Mouse (Mus musculus) liver, embryonic 15.5 days (tissue): Measurements from ENCODE around the gene Ncor2. TPM values are rescaled to one million over a fixed set of nuclear protein-coding genes. Genes with fewer than 3 reads are reported as not detected.

Source experiments
- ATAC-seq: fragments of 200-750 bp; cut with Nextera tagmentation; 2 replicates; pipeline ENCODE4 v1.8.0; 2017; ENCODE audit warnings: moderate number of reproducible peaks, mild to moderate bottlenecking, moderate library complexity; ENCODE audit not compliant: insufficient read depth
- H3K27ac ChIP-seq: fragments of 300-500 bp; sonication (generic); replicated peaks from 2 replicates; pipeline ENCODE4 v1.5.1; 2015; ENCODE audit warnings: mild to moderate bottlenecking, inconsistent platforms
- H3K27me3 ChIP-seq: fragments of 300-500 bp; sonication (generic); 2 replicates; pipeline ENCODE4 v1.6.1; 2015; ENCODE audit warnings: mild to moderate bottlenecking, inconsistent platforms
- H3K36me3 ChIP-seq: fragments of 300-500 bp; sonication (generic); replicated peaks from 2 replicates; pipeline ENCODE4 v1.6.1; 2015; ENCODE audit warnings: moderate library complexity, mild to moderate bottlenecking, inconsistent platforms
- H3K4me1 ChIP-seq: fragments of 300-500 bp; sonication (generic); replicated peaks from 2 replicates; pipeline ENCODE4 v1.6.1; 2015; ENCODE audit warnings: inconsistent platforms
- H3K4me2 ChIP-seq: fragments of 300-500 bp; sonication (generic); 2 replicates; pipeline ENCODE4 v1.6.1; 2015; ENCODE audit warnings: moderate library complexity, mild to moderate bottlenecking, inconsistent platforms
- H3K4me3 ChIP-seq: fragments of 300-500 bp; sonication (generic); replicated peaks from 2 replicates; pipeline ENCODE4 v1.5.1; 2015; ENCODE audit warnings: mild to moderate bottlenecking, inconsistent platforms
- H3K9ac ChIP-seq: fragments of 300-500 bp; sonication (generic); 2 replicates; pipeline ENCODE4 v1.6.1; 2015; ENCODE audit warnings: moderate library complexity, mild to moderate bottlenecking, inconsistent platforms
- H3K9me3 ChIP-seq: fragments of 300-500 bp; sonication (generic); replicated peaks from 2 replicates; pipeline ENCODE4 v1.6.1; 2016; ENCODE audit warnings: inconsistent platforms
- WGBS: fragments of 180-500 bp; shearing (Covaris S2); methylation state at CpG from one replicate; pipeline ENCODE4 v1.1.7; 2015; ENCODE audit warnings: mixed read lengths; ENCODE audit not compliant: insufficient replicate concordance; 5-methylcytosine and 5-hydroxymethylcytosine counted together
- polyA plus RNA-seq: library from polyadenylated mRNA; unstranded; fragments of >200 nt; fragmentation: Nextera tagmentation; extraction: Ambion mirVana; gene quantifications from 2 replicates; pipeline ENCODE4 v1.2.1, GENCODE M21; 2015

The Ncor2 gene
- polyA plus RNA-seq, 1 experiment from 2014 or later: 3.8 TPM

GRCm38 (mm10) chr5:125039377-125040027 is 139.5 kb downstream of the Ncor2 start:
- no peak overlapping the region for H3K4me3 ChIP-seq
- ATAC-seq: no peak
- no peak overlapping the region for H3K9ac ChIP-seq
- 83% methylated on average over 8 of the region's 8 CpGs for WGBS
- no peaks in the 10 kb centered on the region for H3K27me3 ChIP-seq
- no peak overlapping the region for H3K4me2 ChIP-seq
- peaks cover 43% of the 10 kb centered on the region for H3K36me3 ChIP-seq
- H3K9me3 ChIP-seq: no peaks in the 10 kb centered on the region
- no peak overlapping the region for H3K27ac ChIP-seq
- peaks cover 22% of the 10 kb centered on the region for H3K4me1 ChIP-seq

GRCm38 (mm10) chr5:125036483-125036882 is 142.5 kb downstream of the Ncor2 start:
- peak; percentile 59 for ATAC-seq
- Histone ChIP-seq H3K27ac (0 out of 2 replicates have a peak overlapping the region, but pooled peaks have one; percentile 1), H3K27me3 (no peaks in the 10 kb centered on the region), H3K9ac (no peak overlapping the region), H3K4me1 (peaks cover 22% of the 10 kb centered on the region), H3K4me3 (no peak overlapping the region), H3K4me2 (no peak overlapping the region), H3K9me3 (no peaks in the 10 kb centered on the region), H3K36me3 (peaks cover 53% of the 10 kb centered on the region)
- 49% methylated on average over 8 of the region's 8 CpGs for WGBS

- no peaks in the 10 kb centered on the region for H3K9me3 ChIP-seq
- H3K4me2 ChIP-seq: no peak overlapping the region
- H3K4me1 ChIP-seq: no peaks in the 10 kb centered on the region
- ATAC-seq: no peak
- H3K27me3 ChIP-seq: no peaks in the 10 kb centered on the region
- no peak overlapping the region for H3K9ac ChIP-seq
- H3K4me3 ChIP-seq: no peak overlapping the region
- WGBS: 84% methylated on average over 20 of the region's 20 CpGs
- peaks cover 74% of the 10 kb centered on the region for H3K36me3 ChIP-seq
- no peak overlapping the region for H3K27ac ChIP-seq
Measured at GRCm38 (mm10) chr5:125028911-125029310, 150.1 kb downstream of the Ncor2 start.

GRCm38 (mm10) chr5:125028371-125028770 is 150.6 kb downstream of the Ncor2 start:
- H3K4me2 ChIP-seq: no peak overlapping the region
- no peak overlapping the region for H3K27ac ChIP-seq
- peaks cover 79% of the 10 kb centered on the region for H3K36me3 ChIP-seq
- H3K9ac ChIP-seq: no peak overlapping the region
- H3K4me3 ChIP-seq: no peak overlapping the region
- no peaks in the 10 kb centered on the region for H3K27me3 ChIP-seq
- H3K4me1 ChIP-seq: no peaks in the 10 kb centered on the region
- ATAC-seq: no peak
- H3K9me3 ChIP-seq: no peaks in the 10 kb centered on the region
- 76% methylated on average over 15 of the region's 15 CpGs for WGBS

- 79% methylated on average over 14 of the region's 14 CpGs for WGBS
- H3K36me3 ChIP-seq: peaks cover 61% of the 10 kb centered on the region
- ATAC-seq: no peak
- H3K27ac ChIP-seq: no peak overlapping the region
- no peaks in the 10 kb centered on the region for H3K4me1 ChIP-seq
- H3K4me3 ChIP-seq: no peak overlapping the region
- H3K4me2 ChIP-seq: no peak overlapping the region
- H3K27me3 ChIP-seq: no peaks in the 10 kb centered on the region
- H3K9me3 ChIP-seq: no peaks in the 10 kb centered on the region
- H3K9ac ChIP-seq: no peak overlapping the region
Measured at GRCm38 (mm10) chr5:125024002-125024401, 155.0 kb downstream of the Ncor2 start.

GRCm38 (mm10) chr5:125021298-125021697 is 157.7 kb downstream of the Ncor2 start:
- 78% methylated on average over 11 of the region's 11 CpGs for WGBS
- peaks cover 60% of the 10 kb centered on the region for H3K36me3 ChIP-seq
- H3K9me3 ChIP-seq: no peaks in the 10 kb centered on the region
- no peaks in the 10 kb centered on the region for H3K4me1 ChIP-seq
- no peak overlapping the region for H3K9ac ChIP-seq
- H3K4me3 ChIP-seq: no peak overlapping the region
- no peak overlapping the region for H3K27ac ChIP-seq
- H3K27me3 ChIP-seq: no peaks in the 10 kb centered on the region
- no peak overlapping the region for H3K4me2 ChIP-seq
- no peak for ATAC-seq

- Histone ChIP-seq H3K27me3 (no peaks in the 10 kb centered on the region), H3K9ac (no peak overlapping the region), H3K9me3 (no peaks in the 10 kb centered on the region), H3K4me1 (no peaks in the 10 kb centered on the region), H3K36me3 (peaks cover 40% of the 10 kb centered on the region), H3K4me3 (no peak overlapping the region), H3K27ac (no peak overlapping the region), H3K4me2 (no peak overlapping the region)
- 85% methylated on average over 5 of the region's 5 CpGs for WGBS
- no peak for ATAC-seq
Measured at GRCm38 (mm10) chr5:125019099-125019498, 159.9 kb downstream of the Ncor2 start.

GRCm38 (mm10) chr5:125017332-125017731 is 161.7 kb downstream of the Ncor2 start:
- Histone ChIP-seq H3K9me3 (no peaks in the 10 kb centered on the region), H3K27me3 (no peaks in the 10 kb centered on the region), H3K4me3 (no peak overlapping the region), H3K4me2 (no peak overlapping the region), H3K9ac (no peak overlapping the region), H3K36me3 (peaks cover 24% of the 10 kb centered on the region), H3K27ac (no peak overlapping the region), H3K4me1 (no peaks in the 10 kb centered on the region)
- WGBS: 82% methylated on average over 15 of the region's 15 CpGs
- ATAC-seq: no peak

GRCm38 (mm10) chr5:125016421-125017242 is 162.4 kb downstream of the Ncor2 start:
- Histone ChIP-seq H3K27me3 (no peaks in the 10 kb centered on the region), H3K36me3 (peaks cover 24% of the 10 kb centered on the region), H3K9me3 (no peaks in the 10 kb centered on the region), H3K27ac (no peak overlapping the region), H3K4me3 (no peak overlapping the region), H3K4me1 (no peaks in the 10 kb centered on the region), H3K4me2 (no peak overlapping the region), H3K9ac (no peak overlapping the region)
- 77% methylated on average over 17 of the region's 17 CpGs for WGBS
- no peak for ATAC-seq

GRCm38 (mm10) chr5:125015576-125015975 is 163.4 kb downstream of the Ncor2 start:
- H3K9ac ChIP-seq: no peak overlapping the region
- H3K9me3 ChIP-seq: no peaks in the 10 kb centered on the region
- no peak overlapping the region for H3K27ac ChIP-seq
- H3K4me1 ChIP-seq: no peaks in the 10 kb centered on the region
- 74% methylated on average over 9 of the region's 9 CpGs for WGBS
- H3K4me2 ChIP-seq: no peak overlapping the region
- H3K4me3 ChIP-seq: no peak overlapping the region
- peaks cover 24% of the 10 kb centered on the region for H3K36me3 ChIP-seq
- H3K27me3 ChIP-seq: no peaks in the 10 kb centered on the region
- ATAC-seq: no peak

- Histone ChIP-seq H3K27ac (no peak overlapping the region), H3K27me3 (no peaks in the 10 kb centered on the region), H3K4me2 (no peak overlapping the region), H3K9me3 (no peaks in the 10 kb centered on the region), H3K9ac (no peak overlapping the region), H3K4me1 (no peaks in the 10 kb centered on the region), H3K4me3 (no peak overlapping the region), H3K36me3 (peaks cover 24% of the 10 kb centered on the region)
- ATAC-seq: no peak
- 67% methylated on average over 3 of the region's 3 CpGs for WGBS
Measured at GRCm38 (mm10) chr5:125015066-125015465, 164.0 kb downstream of the Ncor2 start.
